Mouse (Mus musculus): Measurements from ENCODE around the gene Robo4.

Gene Robo4

DNA sequence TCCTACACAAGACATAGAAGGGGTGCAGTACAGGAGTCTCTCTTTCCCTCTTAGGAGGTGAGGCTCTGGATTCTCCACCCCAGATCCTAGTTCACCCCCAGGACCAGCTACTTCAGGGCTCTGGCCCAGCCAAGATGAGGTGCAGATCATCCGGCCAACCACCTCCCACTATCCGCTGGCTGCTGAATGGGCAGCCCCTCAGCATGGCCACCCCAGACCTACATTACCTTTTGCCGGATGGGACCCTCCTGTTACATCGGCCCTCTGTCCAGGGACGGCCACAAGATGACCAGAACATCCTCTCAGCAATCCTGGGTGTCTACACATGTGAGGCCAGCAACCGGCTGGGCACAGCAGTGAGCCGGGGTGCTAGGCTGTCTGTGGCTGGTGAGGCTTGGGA lies 804 bp downstream of the Robo4 start:
- no peak for DNase-seq (ENCODE audit: low read depth, low spot score)

DNA sequence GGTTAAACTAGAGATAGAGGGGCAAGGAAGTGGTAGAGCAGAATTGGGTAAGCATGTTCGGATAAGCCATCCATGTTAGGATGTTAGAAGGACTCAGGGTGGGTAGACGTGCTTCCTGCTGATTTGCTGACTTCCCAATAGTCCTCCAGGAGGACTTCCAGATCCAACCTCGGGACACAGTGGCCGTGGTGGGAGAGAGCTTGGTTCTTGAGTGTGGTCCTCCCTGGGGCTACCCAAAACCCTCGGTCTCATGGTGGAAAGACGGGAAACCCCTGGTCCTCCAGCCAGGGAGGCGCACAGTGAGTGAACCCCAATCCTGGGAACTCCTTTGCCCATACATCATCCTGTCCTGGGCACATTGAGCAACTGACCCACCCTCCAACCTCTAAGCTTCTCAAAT lies 1.3 kb downstream of the Robo4 start:
- no peak for DNase-seq (ENCODE audit: low read depth, low spot score)

DNA sequence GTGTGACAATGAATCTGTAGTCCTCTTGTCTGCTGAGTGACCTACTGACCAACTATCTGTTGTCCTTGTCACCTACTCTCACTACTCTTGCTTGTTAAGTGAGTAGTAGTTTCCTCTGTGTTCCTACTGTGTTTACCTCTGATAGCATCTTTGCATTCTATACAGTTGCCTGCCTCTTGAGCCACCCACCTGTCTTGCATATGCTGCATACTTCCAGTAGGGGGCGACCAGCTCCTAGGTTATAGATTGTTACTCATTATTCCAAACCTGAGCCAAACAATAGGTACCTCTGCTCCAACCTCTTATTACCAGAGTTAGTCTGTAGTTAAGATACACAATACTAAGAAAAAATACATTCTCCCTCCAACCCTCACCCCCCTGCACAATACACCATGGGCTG lies 4.7 kb downstream of the Robo4 start:
- DNase-seq (ENCODE audit: low read depth, low spot score), result no peak

DNA sequence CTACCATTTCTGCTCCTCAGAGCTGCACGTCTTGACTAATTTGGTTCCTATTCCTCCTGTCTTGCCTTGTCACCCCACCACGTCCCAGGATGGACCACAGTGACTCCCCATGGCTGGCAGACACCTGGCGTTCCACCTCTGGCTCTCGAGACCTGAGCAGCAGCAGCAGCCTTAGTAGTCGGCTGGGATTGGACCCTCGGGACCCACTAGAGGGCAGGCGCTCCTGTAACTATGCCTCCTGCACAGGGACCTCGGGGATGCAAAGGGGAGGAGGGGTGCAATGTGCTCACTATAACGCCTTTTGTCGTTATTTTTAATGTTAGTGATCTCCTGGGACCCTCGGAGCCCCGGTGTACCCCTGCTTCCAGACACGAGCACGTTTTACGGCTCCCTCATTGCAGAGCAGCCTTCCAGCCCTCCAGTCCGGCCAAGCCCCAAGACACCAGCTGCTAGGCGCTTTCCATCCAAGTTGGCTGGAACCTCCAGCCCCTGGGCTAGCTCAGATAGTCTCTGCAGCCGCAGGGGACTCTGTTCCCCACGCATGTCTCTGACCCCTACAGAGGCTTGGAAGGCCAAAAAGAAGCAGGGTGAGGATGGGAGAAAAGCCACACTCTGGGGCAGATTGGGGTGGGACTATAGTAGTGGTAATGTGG lies 6.3 kb downstream of the Robo4 start:
- DNase-seq (ENCODE audit: low read depth, low spot score), result no peak

DNA sequence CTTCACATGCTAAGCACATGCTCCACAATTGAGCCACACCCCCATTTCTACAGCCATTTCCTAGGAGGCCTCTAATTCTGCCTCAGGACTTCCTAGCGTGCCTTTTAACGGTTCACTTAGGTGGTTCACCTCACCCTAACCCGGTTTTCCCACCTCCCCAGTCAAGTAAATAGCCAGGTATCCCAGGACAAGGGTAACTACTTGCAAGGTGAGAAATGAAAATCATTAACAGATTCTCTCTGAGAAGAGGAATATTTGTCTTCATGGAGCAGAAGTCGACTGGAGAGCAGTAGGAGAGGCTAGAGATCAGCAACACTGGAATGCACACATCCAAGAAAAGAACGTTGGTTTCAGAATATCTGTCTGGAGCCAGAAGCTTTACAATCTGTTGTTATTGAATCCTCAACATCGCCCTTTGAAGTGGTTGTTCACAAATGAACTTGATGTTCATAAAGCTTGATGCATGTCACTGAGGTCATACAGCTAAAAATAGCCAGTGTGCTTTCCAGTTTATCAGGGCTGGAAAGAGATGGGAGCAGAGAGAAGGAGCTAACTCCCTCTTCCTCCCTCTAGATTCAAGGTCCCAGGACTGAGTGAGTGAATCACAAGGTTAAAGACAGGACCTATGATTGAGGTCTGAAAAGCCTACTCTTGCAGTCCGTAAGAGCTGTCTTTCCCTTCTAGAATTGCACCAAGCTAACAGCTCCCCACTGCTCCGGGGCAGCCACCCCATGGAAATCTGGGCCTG lies 8.2 kb downstream of the Robo4 start:
- no peak for DNase-seq (ENCODE audit: low read depth, low spot score)

DNA sequence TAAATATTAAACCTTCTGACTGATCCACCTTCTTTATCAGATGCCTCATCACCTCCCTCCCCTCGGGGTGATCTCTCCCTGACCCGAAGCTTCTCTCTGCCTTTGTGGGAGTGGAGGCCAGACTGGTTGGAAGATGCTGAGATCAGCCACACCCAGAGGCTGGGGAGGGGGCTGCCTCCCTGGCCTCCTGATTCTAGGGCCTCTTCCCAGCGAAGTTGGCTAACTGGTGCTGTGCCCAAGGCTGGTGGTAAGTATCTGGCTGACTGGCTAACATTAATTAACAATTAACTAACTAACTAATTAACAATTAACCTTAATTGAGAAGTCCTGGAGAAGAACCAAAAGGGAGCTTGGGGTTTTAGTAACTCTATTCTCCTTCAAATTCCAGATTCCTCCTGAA lies 11.3 kb downstream of the Robo4 start:
- DNase-seq (ENCODE audit: low read depth, low spot score), result no peak

DNA sequence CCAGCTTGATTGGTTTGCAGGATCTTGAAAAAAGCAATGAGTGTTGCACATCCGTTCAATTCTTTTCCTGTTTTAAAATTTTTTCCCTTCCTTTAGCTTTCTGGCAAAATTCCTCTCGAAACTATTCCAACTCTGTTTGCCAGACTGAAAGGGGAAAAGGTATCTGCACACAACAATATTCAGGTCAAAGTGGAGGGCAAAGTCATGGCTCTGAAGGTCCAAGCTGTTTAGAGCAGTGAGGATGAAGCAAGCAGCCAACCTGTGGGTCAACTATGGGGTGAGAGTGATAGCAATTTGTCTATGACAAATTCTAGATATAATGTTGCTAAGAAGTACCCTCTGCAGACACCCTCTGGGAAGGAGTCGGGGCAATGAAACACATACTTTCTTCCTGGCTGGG lies 13.0 kb downstream of the Robo4 start:
- DNase-seq (ENCODE audit: low read depth, low spot score), result no peak

DNA sequence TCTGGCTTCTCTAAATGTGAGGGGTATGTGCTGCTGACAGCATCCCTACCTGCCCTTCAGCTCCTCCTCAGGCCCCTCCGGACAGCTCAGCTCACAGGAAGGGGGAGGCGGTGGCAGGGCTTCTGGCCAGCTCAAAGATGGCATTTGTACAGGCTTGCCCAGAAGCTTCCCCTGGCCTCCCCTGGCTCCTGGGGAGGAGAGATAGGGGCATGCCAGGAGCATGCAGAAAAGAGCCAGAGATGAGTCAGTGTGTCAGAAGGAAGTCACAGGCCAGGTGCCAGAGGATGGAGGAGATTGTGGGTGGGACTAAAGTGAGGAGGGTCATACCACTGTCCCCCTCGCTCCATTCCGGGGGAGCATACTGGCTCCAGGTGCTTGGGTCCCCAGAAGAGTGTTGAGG lies 17.1 kb downstream of the Robo4 start:
- no peak for DNase-seq (ENCODE audit: low read depth, low spot score)

DNA sequence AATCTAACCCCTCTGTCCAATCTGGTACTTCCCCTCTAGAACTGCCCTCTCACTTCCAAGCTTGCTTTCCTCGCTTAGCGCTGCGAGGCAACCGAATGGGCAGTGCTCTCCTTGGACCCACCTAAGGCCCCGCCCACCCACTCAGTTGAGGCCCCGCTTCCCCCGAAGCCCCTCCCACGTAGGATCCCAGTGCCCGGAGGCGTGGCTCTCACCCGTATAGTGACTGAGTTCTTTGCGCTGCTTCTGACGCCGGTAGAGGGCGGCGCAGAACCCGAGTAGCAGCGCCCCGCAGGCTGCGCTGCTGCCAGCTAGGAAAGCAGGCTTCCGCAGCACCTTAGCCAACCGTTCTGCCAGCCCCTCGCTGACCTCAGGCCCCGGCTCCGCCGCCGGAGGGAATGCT lies 19.0 kb downstream of the Robo4 start:
- peak; percentile 91 for DNase-seq (ENCODE audit: low read depth, low spot score)

DNA sequence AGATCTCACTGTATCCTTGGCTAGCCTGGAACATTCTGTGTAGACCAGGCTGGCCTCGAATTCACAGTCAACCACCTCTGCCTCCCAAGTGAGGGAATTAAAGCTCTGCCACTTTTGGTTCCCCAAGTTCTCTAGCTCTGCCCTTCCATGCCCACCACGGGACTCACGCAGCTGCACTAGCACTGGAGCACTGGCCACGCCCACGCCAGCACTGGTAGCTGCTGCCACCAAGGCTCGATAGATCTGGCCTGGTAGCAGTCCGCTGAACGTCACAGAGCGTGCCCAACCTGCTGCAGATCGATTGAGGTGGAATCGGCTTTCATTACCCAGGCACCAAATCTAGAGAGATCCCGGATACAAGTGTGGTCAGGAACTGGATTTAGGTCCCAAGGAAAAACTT lies 19.5 kb downstream of the Robo4 start:
- DNase-seq (ENCODE audit: low read depth, low spot score), result no peak

DNA sequence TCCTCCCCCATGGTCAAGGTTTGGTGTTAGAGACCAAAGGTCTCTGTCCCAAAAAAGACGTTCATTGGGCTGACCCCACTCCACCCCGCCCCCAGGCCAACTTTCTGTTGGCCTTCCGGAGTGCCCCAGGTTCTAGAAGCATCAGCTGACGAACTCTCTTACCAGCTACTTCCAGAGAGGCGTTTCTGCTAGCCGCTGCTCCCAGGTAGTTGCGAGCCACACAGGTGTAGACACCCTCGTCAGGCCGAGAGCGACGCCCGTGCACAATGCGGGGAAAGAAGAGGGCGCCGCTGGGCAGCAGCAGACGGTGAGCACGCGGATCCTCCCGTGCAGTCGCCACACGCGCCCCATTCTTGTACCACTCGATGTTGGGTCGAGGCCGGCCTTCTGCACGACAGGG lies 27.6 kb downstream of the Robo4 start:
- no peak for DNase-seq (ENCODE audit: low read depth, low spot score)

DNA sequence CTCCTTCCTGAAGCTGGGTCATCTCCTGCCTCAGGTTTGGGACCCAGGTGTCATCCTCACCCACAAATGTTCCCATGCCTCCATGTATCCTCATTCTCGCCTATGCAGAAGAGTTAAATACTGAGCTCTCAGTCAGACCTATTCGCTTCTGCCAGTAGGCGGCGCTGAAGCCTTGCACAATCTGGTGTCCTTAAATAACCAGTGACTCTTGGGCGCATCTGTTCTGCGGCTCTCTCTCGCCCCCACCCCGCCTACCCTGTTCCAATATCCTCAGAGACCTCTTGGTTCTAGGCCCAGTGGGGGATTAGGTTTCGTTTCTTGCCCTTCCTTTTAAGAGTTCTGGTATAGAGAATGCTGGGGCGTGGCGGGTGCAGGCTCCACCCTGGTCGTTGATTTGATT lies 28.9 kb downstream of the Robo4 start:
- peak; percentile 92 for DNase-seq (ENCODE audit: low read depth, low spot score)

DNA sequence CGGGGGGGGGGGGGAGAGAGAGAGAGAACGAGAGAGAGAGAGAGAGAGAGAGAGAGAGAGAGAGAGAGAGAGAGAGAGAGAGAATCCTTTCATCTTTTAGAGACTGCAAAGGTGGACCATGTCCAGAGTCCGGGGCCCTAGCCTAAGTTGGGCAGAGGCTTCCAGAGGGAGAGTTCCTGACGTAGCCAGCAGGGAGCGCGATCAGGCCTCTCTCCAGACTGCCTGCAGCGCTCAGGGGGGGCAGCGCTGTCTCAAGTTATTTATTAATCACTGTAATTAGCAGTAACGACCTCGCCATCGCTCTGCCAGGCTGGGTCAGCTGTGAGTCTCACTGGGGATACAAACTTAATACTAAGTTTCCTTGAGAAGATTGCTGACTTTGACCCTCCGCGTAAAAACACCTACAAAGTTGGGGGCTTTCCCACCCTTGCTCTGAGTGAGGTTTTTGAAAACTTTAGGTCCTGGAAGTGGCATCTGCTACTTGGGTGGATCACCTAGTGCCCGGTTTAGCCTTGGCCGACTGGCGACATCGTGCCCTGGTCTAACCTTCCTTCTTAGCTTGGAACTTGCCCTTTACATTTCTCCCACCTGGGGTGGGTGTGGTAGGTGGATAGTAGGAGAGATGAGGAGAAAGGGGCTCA lies 30.4 kb downstream of the Robo4 start:
- no peak for DNase-seq (ENCODE audit: low read depth, low spot score)

DNA sequence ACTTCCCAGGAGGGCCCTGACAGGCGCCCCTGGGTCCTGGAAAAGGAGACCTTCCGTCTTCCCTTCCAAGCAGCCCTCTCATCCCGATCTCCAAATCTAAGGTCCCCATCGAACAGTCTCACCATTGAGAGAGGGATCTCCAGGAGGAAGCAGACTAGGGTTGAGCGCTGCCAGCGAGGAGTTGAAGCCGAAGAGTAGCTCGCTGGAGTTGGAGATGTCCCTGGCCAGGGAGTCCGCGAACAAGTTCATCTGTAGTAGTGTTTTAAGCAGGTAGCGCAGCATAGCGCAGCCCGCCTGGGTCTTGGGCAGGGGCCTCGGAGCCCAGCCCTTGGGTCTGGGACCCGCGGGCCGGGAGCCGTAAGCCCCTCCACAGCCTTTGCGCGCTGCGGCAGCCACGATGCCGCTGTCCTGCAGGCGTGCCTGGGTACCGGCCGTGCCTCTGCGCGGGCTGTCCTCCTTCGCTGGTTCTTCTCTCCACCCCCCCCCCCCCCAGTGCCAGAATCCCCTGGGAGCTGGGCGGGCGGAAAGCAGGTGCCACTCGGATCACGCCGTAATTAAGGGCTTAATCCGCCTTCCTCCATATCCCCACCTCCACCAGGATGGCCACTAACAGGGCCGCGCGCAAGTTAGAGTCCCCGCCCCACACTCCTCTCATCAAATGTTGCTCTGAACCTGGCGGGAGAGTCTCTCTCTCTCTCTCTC lies 31.2 kb downstream of the Robo4 start, which contains the start of gene Robo3:
Gene Robo3 (minus strand): TSS at position 527 of the 702 bp plus-strand sequence.
- no peak for DNase-seq (ENCODE audit: low read depth, low spot score)

DNA sequence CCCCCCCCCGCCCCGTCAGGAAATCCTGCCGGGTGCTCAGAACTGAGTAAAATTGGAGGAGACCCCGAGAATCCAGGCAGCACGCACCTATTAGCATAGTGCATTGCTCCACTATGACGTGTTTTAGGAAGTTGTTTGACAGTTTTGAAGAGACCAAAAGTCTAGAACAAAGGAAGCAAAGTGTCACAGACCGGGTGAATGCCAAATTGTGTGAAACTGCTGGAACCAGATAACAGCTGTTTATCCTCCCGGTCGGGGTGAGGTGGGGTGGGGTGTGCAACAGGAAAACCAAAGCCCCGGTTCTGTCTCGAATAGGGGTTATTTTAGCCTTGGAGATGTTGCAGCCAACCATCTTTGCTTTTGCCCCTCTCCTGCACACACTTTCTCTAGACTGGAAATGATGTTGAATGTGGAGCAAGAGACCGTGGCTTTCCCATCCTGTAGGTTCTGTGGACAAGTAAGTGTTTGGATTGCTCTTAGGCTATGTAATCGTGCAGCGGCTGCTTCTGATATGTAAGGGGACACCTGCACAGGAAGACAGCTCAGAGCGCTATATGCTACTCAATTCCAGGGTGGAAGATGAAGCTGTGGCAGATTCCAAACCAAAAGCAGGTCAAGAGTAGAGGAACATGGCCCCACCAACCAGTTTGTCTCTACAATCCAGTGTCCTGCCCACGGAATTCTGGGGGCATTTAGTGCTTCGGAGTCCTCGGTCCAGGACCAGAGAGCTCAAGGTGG lies 32.3 kb downstream of the Robo4 start:
- no peak for DNase-seq (ENCODE audit: low read depth, low spot score)

DNA sequence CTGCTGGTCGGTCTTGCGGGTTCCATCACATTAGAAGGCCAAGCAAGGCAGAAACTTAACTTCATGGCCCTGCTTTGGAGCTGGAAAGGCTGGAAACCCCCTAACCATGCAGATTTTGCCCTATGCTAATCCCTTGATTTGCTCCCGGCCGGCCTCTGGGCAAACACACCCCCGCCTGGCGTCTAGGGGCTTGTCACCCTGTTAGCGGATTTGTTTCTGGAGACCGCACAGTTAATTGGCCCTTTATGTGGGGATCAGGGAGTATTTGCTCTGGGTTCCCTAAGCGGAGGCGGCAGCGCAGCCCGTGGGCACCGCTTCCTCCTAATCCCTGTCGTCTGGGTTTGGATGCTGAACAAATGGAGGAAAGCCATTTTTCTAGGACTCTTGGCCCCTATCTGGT lies 33.2 kb downstream of the Robo4 start:
- no peak for DNase-seq (ENCODE audit: low read depth, low spot score)

DNA sequence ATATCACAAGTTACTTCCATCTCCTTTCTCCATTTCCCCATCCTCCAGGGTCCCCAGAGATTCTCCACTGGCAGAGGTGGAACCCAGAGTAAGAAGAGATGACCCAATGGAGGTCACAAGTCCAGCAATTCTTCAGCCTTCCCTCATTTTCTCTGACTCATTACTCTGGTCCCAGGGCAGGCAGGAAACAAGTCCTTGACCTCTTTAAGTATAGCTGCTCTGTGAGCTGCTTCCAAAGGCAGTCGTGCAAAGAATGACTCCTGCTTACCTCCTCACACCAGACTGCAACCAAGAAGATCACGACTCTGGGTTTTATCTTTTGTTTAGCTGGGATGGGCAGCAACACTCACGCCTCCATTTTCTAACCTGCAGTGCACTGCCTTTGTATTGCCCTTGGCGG lies 33.9 kb downstream of the Robo4 start:
- no peak for DNase-seq (ENCODE audit: low read depth, low spot score)

DNA sequence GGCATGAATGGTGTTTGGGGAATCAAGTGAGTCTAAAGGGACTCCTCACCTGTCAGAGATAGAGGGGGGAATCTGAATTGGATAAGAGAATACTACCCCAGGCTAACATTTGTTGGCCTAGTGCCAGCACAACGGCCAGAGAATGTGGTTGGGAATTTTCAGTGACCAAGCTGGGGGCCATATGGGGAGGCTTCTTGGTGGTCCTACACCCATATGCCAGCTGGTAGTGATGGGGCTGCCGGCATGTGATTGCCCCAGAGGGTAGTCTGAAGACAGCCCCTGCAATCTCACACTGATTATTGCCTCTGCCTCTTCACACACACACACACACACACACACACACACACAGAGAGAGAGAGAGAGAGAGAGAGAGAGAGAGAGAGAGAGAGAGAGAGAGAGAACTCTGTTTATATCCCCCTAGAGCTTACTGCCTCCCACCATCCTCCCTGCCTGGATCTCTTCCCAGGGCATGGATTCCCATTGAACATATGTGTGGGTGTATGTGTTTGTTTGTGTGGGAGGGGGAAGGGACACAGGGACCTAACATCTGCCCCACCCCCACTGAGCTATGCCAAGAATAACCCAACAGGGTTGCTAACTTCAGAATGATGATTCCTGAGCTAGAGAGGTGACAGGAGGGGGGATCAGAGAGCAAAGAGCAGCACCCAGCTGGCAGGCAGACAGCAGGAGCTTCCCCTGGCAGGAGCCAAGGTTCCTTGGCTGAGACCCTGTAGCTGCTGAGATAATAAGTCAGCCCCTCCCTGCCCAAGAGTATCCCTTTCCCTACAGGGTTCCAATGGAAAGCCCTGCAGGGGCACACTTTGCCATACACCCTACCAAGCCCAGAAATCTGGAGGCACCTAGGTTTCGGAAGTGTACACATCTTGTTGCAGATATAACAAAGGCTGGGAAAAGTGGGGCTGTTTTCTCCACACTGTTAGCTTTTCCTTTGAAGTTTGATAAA lies 36.4 kb downstream of the Robo4 start:
- no peak for DNase-seq (ENCODE audit: low read depth, low spot score)

DNA sequence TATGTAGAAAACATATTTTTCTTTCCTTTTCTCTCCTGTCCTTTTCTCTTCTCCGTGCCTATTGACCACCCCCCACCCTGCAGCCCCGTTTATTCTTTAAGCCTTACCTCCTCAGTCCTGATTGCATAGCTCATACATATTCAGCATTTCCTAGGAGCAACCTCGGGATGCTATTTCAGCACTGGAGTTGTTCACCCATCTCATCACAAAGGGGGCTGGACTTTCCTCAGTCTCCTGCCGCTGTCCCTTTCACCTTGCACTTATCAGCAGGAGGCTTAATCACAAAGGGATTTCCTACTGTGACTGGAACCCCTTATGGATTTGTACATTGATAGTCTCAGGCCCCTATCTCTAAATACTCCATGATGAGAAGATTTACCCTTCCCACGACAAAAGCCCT lies 50.7 kb downstream of the Robo4 start:
- no peak for DNase-seq (ENCODE audit: low read depth, low spot score)

DNA sequence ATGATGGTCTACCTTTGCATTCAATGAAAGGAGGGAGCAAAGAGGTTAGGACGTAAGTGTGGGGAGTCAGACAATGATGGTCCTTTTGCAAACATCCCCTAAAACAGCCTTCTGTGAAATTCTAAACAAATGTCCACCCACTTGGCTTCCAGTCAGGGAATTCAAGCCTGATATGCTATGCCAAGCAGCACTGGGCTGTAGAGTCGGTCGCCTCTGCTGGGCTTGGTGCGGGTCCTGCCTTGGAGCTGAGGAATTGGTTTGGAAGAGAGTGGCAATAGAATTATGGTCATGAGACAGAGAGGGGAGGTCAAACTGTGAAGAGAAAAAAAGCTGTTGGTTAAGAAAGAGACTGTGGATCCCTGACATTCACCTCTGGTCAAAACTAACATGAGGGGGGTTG lies 51.6 kb downstream of the Robo4 start:
- no peak for DNase-seq (ENCODE audit: low read depth, low spot score)
